25 mouse cellular contexts compared by ENCODE assay signal in genomic region chr11:109884126-109884525, GRCm38 (mm10). TPM values are rescaled to one million over a fixed set of nuclear protein-coding genes. Genes with fewer than 3 reads are reported as not detected.
DNase-seq lines count a peak whose midpoint lies in the region; ATAC-seq and TF ChIP-seq lines count a peak whose summit lies in the region.
"Had no signal": no experiment of that assay in that cellular context is flagged by ENCODE, and none has a peak within 500 bp of the region (broad histone marks: within the 10 kb centered on the region; RNA-seq: fewer than 3 reads in every experiment).

No protein-coding gene starts in this region.

- no peak for TF ChIP-seq POLR2A in kidney, adult 2 months (IDR thresholded peaks at IDR 0.05; ENCODE audit: low read depth, low read length)

- intact Hi-C loops in gastrocnemius, adult 2 months (cut with DNase I), result no loop called here

- H3K27ac ChIP-seq in gastrocnemius, adult 2 months, result peak overlapping the region; percentile 82
- H3K27ac ChIP-seq in kidney, adult 2 months (ENCODE audit: insufficient read depth, low read depth, low read length), result peak overlapping the region; percentile 9; the same call in 1 of the 2 replicates
- no peak overlapping the region for H3K27ac ChIP-seq in hindbrain, embryonic 16.5 days (ENCODE audit: low read depth, low read length)
- H3K27ac ChIP-seq: hindbrain, postnatal 0 days; limb, embryonic 15.5 days; liver, embryonic 14.5 days; midbrain, embryonic 12.5 days had no signal

- no peak for ATAC-seq in hindbrain, embryonic 16.5 days
- ATAC-seq: forebrain, embryonic 14.5 days; hindbrain, postnatal 0 days had no signal

- no peak for TF ChIP-seq CTCF in gastrocnemius, adult 2 months (IDR thresholded peaks at IDR 0.05)
- no peak for TF ChIP-seq CTCF in kidney, adult 2 months (conservative IDR thresholded peaks at IDR 0.05; ENCODE audit: insufficient read depth, insufficient read length, low read depth, low read length)

- H3K9ac ChIP-seq in hindbrain, embryonic 16.5 days (ENCODE audit: low read depth, low read length), result no peak overlapping the region
- H3K9ac ChIP-seq: limb, embryonic 15.5 days; liver, embryonic 14.5 days; midbrain, embryonic 12.5 days had no signal

- 42% methylated on average over 3 of the region's 3 CpGs for WGBS in kidney, adult 2 months
- 50% methylated on average over 3 of the region's 3 CpGs for WGBS in hindbrain, embryonic 16.5 days

- H3K4me3 ChIP-seq in gastrocnemius, adult 2 months, result no peak overlapping the region
- no peak overlapping the region for H3K4me3 ChIP-seq in kidney, adult 2 months (ENCODE audit: insufficient read depth, low read depth, low read length)
- H3K4me3 ChIP-seq in hindbrain, embryonic 16.5 days (ENCODE audit: low read length), result no peak overlapping the region
- H3K4me3 ChIP-seq: limb, embryonic 15.5 days; midbrain, embryonic 12.5 days had no signal

- H3K4me1 ChIP-seq in kidney, adult 2 months (ENCODE audit: control insufficient read depth, insufficient read depth, low read length), result no peaks in the 10 kb centered on the region
- H3K4me1 ChIP-seq in hindbrain, embryonic 16.5 days (ENCODE audit: control insufficient read depth, insufficient read depth, low read depth, low read length), result no peaks in the 10 kb centered on the region
- H3K4me1 ChIP-seq: limb, embryonic 15.5 days; midbrain, embryonic 12.5 days had no signal

- no peak for DNase-seq in gastrocnemius, adult 2 months
- no peak for DNase-seq in gastrocnemius, postnatal 25 days
- DNase-seq in kidney, adult 2 months, result no peak
- no peak for DNase-seq in kidney, postnatal 4 days
- DNase-seq in lung, postnatal 36 days, result peak; percentile 14
- DNase-seq in lung, postnatal 10 days, result no peak
- DNase-seq in right cerebral cortex, postnatal 14 days, result no peak
- DNase-seq: adrenal gland, postnatal 25 days; cerebellum, adult 9-10 months; gastrocnemius, postnatal 10 days; left cerebral cortex, postnatal 4 days had no signal

- no peaks in the 10 kb centered on the region for H3K9me3 ChIP-seq in hindbrain, embryonic 16.5 days (ENCODE audit: control insufficient read depth, low read length)
- H3K9me3 ChIP-seq: limb, embryonic 15.5 days; midbrain, embryonic 12.5 days had no signal

- H3K4me2 ChIP-seq in hindbrain, embryonic 16.5 days (ENCODE audit: low read length), result no peak overlapping the region
- H3K4me2 ChIP-seq: limb, embryonic 15.5 days; midbrain, embryonic 12.5 days had no signal

- no peaks in the 10 kb centered on the region for H3K27me3 ChIP-seq in kidney, adult 2 months (replicated peaks; ENCODE audit: control insufficient read depth, insufficient read depth, low read length)
- no peaks in the 10 kb centered on the region for H3K27me3 ChIP-seq in hindbrain, embryonic 16.5 days (replicated peaks; ENCODE audit: control insufficient read depth, insufficient read depth, low read length)
- H3K27me3 ChIP-seq: limb, embryonic 15.5 days; midbrain, embryonic 12.5 days had no signal

- H3K36me3 ChIP-seq in kidney, adult 2 months (ENCODE audit: control insufficient read depth, insufficient read depth, low read length), result no peaks in the 10 kb centered on the region
- no peaks in the 10 kb centered on the region for H3K36me3 ChIP-seq in hindbrain, embryonic 16.5 days (ENCODE audit: control insufficient read depth, insufficient read depth, low read length)
- H3K36me3 ChIP-seq: limb, embryonic 15.5 days; midbrain, embryonic 12.5 days had no signal

RNA-seq across cellular contexts. Expression of gene 1700012B07Rik, which starts 56.3 kb away (rescaled TPM):
- not detected for total RNA-seq in gastrocnemius, adult 2 months (2021)
- not detected for total RNA-seq in gastrocnemius, postnatal 25 days (2021)
- 0.07 TPM in 1 of 2 replicates, not detected in the other for polyA plus RNA-seq in kidney, adult 2 months (2012; rRNA removed)
- polyA plus RNA-seq in hindbrain, embryonic 16.5 days (2015; fragmentation: Nextera tagmentation; extraction: Ambion mirVana), result not detected in 2 replicates
- total RNA-seq: adrenal gland, postnatal 25 days; gastrocnemius, postnatal 10 days; heart, adult 8-10 months; heart, postnatal 25 days; hindbrain, postnatal 0 days; layer of hippocampus, postnatal 10 days; left cerebral cortex, adult 8-10 months; left cerebral cortex, postnatal 4 days; neutrophil, adult 5-6 weeks had no signal
- polyA plus RNA-seq: embryonic facial prominence, embryonic 14.5 days; forebrain, embryonic 14.5 days; hindbrain, postnatal 0 days; intestine, embryonic 16.5 days; kidney, embryonic 16.5 days; limb, embryonic 15.5 days; midbrain, embryonic 12.5 days had no signal
